Mouse (Mus musculus): ENCODE results near the gene Gnpda2.

Gnpda2 gene

DNA sequence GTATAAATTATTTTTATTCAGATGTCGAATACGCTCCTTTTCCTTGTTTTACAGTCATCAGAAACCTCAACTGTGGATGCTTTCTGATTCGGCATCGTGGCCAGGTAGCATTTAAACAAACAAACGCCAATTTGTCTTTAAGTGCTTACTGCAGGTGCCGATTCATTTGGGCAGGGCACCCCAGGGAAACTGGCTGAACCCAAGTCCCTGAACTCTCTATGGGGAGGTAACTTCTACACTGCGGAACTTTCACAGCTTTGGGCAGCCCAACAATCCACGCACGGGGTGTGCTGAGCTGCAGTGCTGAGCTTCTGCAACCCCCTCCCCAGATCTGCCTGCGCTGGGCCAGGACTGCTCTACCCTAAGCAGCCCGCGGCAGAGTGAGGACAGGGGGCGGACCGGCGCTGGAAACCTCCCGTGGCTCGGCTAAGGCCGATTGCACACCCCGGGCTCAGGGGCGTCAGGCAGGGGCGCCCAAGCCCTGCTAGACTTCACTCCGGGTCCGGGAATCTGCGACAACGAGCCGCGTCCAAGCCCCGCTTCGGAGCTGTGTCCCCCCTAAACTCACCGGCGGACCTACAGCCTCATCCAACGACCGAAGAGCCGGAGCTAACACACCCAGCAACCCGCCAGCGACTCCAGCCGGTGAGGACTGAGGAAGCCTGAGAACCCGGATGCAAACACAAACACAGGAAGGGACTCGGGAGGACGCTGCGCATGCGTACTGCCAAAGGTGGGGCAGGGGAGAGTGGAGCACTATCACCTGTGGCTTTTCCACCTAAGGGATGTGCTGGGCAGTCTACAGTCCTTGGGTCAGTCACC, at the start of gene Gnpda2:
Gnpda2 (minus strand) TSS at position 701 of the 822 bp plus-strand sequence.
- DNase-seq = peak; percentile 81 to 85

GRCm38 (mm10) chr5:69634766-69635165, 42.6 kb upstream of the Gnpda2 start:
- no peak for DNase-seq

DNA sequence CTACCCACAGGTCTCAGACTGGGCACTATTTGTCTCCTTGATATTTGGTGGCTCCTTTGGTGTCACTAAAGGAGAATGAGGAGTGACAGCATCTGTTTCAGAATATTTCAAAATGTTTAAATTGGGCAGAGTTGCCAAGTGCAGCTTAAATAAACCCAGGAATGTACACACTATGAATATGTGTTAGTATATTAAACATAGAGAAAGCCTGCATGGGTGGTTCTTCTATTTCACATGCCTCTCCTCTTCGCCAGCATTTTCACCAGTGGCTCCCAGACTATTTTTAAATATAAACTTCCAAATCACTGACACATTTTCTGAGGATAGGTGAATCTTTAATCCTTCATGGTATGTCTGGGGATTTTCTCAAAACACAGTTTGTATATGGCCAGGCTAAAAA, 28.8 kb upstream of the Gnpda2 start:
- no peak for DNase-seq

DNA sequence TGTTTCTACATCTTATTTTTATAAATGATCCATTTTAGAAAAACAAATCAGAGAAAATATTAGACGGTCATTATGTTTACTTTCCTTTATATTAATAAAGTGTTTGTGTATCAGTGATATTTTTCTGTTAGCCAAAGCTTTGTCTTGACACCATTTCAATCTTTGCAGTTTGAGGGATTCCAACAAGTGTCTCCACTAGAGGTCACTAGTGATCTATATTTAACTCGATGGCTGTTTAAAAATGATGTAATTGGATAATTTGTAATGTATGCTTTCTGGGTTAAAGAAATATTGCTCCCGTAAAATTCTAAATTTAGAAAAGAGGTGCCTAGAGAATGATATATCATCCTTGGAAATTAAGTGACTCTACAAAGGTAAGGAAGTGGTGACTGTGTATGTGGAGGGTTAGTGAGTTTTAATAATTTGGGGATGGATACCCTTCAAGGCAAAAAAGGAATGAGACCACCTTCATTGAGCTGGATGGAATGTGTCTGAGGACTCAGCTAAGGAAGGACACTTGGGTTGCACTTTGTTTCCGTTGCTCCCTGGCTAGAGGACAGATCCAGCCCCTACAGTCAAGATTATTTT, 21.2 kb upstream of the Gnpda2 start:
- DNase-seq = no peak

GRCm38 (mm10) chr5:69601027-69601426, 8.9 kb upstream of the Gnpda2 start:
- DNase-seq = no peak

DNA sequence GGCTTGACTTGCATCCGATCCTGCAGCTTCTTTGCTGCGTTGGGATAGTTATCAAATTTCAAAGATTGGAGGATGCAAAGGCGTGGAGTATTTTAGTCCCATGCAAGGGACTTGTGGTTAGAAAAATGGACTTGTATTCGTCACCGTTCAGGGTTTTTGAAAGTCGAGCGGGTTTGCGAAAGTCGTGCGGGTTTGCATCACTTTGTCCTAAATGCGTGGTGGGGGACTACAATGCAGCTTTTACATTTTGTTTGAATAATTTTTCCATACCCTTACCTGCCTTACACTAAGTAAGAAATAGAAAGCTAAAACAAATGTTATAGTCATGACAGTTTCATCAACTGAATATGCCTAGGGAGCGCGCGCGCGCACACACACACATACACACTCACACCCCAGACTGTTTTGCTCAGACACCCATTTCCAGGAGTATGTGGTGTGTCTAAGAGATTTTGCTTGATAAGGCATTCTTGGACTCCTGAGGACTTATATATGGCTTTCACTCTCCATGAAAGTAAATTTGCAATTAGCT, 34.7 kb downstream of the Gnpda2 start:
- peak; percentile 1 to 8 for DNase-seq

GRCm38 (mm10) chr5:69556628-69557403, 35.3 kb downstream of the Gnpda2 start, which contains the start of gene Guf1:
Gene Guf1, plus strand, starts transcription at chr5:69556923.
- peak; percentile 92 to 94 for DNase-seq

- no peak for DNase-seq
Observed at GRCm38 (mm10) chr5:69542489-69542888, 49.7 kb downstream of the Gnpda2 start, which contains the start of gene Yipf7. Gene Yipf7, minus strand, starts transcription at chr5:69542648.

DNA sequence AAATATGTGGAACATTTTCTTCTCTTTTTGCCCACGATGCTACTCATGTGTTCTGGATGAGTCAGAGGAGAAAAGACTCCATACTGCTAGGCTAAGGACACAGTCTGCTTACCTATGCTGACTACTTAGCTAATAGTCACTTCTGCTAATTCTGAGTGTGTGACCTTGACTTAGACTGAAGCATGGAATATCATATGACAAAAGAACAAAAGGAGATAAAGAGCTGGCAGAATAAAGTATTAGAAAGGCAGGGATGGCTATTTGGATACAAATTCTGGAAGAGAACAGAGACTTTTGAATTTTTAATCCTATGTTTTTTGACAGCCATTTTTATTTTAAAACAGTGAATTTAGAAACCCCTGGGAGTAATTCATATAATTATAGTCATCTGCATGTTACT, 50.5 kb downstream of the Gnpda2 start:
- no peak for DNase-seq

- no peak for DNase-seq
Observed at GRCm38 (mm10) chr5:69523944-69524343, 68.2 kb downstream of the Gnpda2 start.
